Mouse (Mus musculus): ENCODE data around the gene Gm11564. TPM values are rescaled to one million over a fixed set of nuclear protein-coding genes. Genes with fewer than 3 reads are reported as not detected.

Gm11564 gene
- not detected in 2 replicates for polyA plus RNA-seq (2015; fragmentation: Nextera tagmentation; extraction: Ambion mirVana)

GRCm38 (mm10) chr11:99815566-99815965 lies at the start of gene Gm11564:
TSS of gene Gm11564 (minus strand) at chr11:99815666.

GRCm38 (mm10) chr11:99864176-99864575 lies 48.7 kb upstream of the Gm11564 start, which contains the start of gene Gm11559:
TSS of gene Gm11559 (plus strand) at chr11:99864476.

GRCm38 (mm10) chr11:99857617-99858016 lies 42.2 kb upstream of the Gm11564 start, which contains the start of gene Gm11568:
TSS of gene Gm11568 (plus strand) at chr11:99857917.

GRCm38 (mm10) chr11:99851508-99851907 lies 36.0 kb upstream of the Gm11564 start, which contains the start of gene Krtap4-16:
TSS of gene Krtap4-16 (minus strand) at chr11:99851608.

GRCm38 (mm10) chr11:99837966-99838365 lies 22.5 kb upstream of the Gm11564 start, which contains the start of gene 2300003K06Rik:
TSS of gene 2300003K06Rik (minus strand) at chr11:99838066.

GRCm38 (mm10) chr11:99809792-99810191 lies 5.7 kb downstream of the Gm11564 start, which contains the start of gene Krtap4-13:
TSS of gene Krtap4-13 (minus strand) at chr11:99809892.

GRCm38 (mm10) chr11:99804346-99804745 lies 11.1 kb downstream of the Gm11564 start, which contains the start of gene Gm11554:
TSS of gene Gm11554 (minus strand) at chr11:99804446.

GRCm38 (mm10) chr11:99798832-99799231 lies 16.6 kb downstream of the Gm11564 start, which contains the start of gene Gm11569:
TSS of gene Gm11569 (minus strand) at chr11:99798932.

GRCm38 (mm10) chr11:99793367-99793766 lies 22.1 kb downstream of the Gm11564 start, which contains the start of gene Gm11596:
TSS of gene Gm11596 (minus strand) at chr11:99793467.

GRCm38 (mm10) chr11:99784900-99785299 lies 30.6 kb downstream of the Gm11564 start, which contains the start of gene Krtap4-9:
TSS of gene Krtap4-9 (plus strand) at chr11:99785200.

GRCm38 (mm10) chr11:99780604-99781003 lies 34.9 kb downstream of the Gm11564 start, which contains the start of gene Krtap4-8:
TSS of gene Krtap4-8 (minus strand) at chr11:99780704.

GRCm38 (mm10) chr11:99772813-99773212 lies 42.7 kb downstream of the Gm11564 start, which contains the start of gene Gm11595:
TSS of gene Gm11595 (minus strand) at chr11:99772913.

Other genes starting within 250 kb of the Gm11564 start
- not detected in 2 replicates for gene Krtap3-1, start 249.0 kb downstream of the Gm11564 start, polyA plus RNA-seq (2015; fragmentation: Nextera tagmentation; extraction: Ambion mirVana)
- gene Krtap1-5, start 234.7 kb downstream of the Gm11564 start, polyA plus RNA-seq (2015; fragmentation: Nextera tagmentation; extraction: Ambion mirVana), result not detected in 2 replicates
- gene Krtap1-4, start 232.0 kb downstream of the Gm11564 start, polyA plus RNA-seq (2015; fragmentation: Nextera tagmentation; extraction: Ambion mirVana), result not detected in 2 replicates
- not detected in 2 replicates for gene Krtap1-3, start 224.3 kb downstream of the Gm11564 start, polyA plus RNA-seq (2015; fragmentation: Nextera tagmentation; extraction: Ambion mirVana)
- not detected in 2 replicates for gene Krtap9-3, start 217.6 kb downstream of the Gm11564 start, polyA plus RNA-seq (2015; fragmentation: Nextera tagmentation; extraction: Ambion mirVana)
- gene Gm11938, start 212.4 kb downstream of the Gm11564 start, polyA plus RNA-seq (2015; fragmentation: Nextera tagmentation; extraction: Ambion mirVana), result not detected in 2 replicates
- not detected in 2 replicates for gene Gm11937, start 205.5 kb downstream of the Gm11564 start, polyA plus RNA-seq (2015; fragmentation: Nextera tagmentation; extraction: Ambion mirVana)
- gene Krtap2-4, start 200.8 kb downstream of the Gm11564 start, polyA plus RNA-seq (2015; fragmentation: Nextera tagmentation; extraction: Ambion mirVana), result not detected in 2 replicates
- gene Gm11562, start 195.2 kb downstream of the Gm11564 start, polyA plus RNA-seq (2015; fragmentation: Nextera tagmentation; extraction: Ambion mirVana), result not detected in 2 replicates
- not detected in 2 replicates for gene Krtap4-1, start 187.4 kb downstream of the Gm11564 start, polyA plus RNA-seq (2015; fragmentation: Nextera tagmentation; extraction: Ambion mirVana)
- gene Krtap4-2, start 180.6 kb downstream of the Gm11564 start, polyA plus RNA-seq (2015; fragmentation: Nextera tagmentation; extraction: Ambion mirVana), result not detected in 2 replicates
- not detected in 2 replicates for gene Krtap4-7, start 171.6 kb downstream of the Gm11564 start, polyA plus RNA-seq (2015; fragmentation: Nextera tagmentation; extraction: Ambion mirVana)
- not detected in 2 replicates for gene Gm11555, start 165.4 kb downstream of the Gm11564 start, polyA plus RNA-seq (2015; fragmentation: Nextera tagmentation; extraction: Ambion mirVana)
- not detected in 2 replicates for gene Gm11563, start 156.7 kb downstream of the Gm11564 start, polyA plus RNA-seq (2015; fragmentation: Nextera tagmentation; extraction: Ambion mirVana)
- not detected in 2 replicates for gene Krtap4-6, start 149.7 kb downstream of the Gm11564 start, polyA plus RNA-seq (2015; fragmentation: Nextera tagmentation; extraction: Ambion mirVana)
- not detected in 2 replicates for gene Gm14190, start 124.9 kb downstream of the Gm11564 start, polyA plus RNA-seq (2015; fragmentation: Nextera tagmentation; extraction: Ambion mirVana)
- not detected in 2 replicates for gene Gm14180, start 81.4 kb downstream of the Gm11564 start, polyA plus RNA-seq (2015; fragmentation: Nextera tagmentation; extraction: Ambion mirVana)
- gene Gm11595, start 42.8 kb downstream of the Gm11564 start, polyA plus RNA-seq (2015; fragmentation: Nextera tagmentation; extraction: Ambion mirVana), result not detected in 2 replicates
- not detected in 2 replicates for gene Krtap4-8, start 35.0 kb downstream of the Gm11564 start, polyA plus RNA-seq (2015; fragmentation: Nextera tagmentation; extraction: Ambion mirVana)
- gene Krtap4-9, start 30.5 kb downstream of the Gm11564 start, polyA plus RNA-seq (2015; fragmentation: Nextera tagmentation; extraction: Ambion mirVana), result not detected in 2 replicates
- not detected in 2 replicates for gene Gm11596, start 22.2 kb downstream of the Gm11564 start, polyA plus RNA-seq (2015; fragmentation: Nextera tagmentation; extraction: Ambion mirVana)
- not detected in 2 replicates for gene Gm11569, start 16.7 kb downstream of the Gm11564 start, polyA plus RNA-seq (2015; fragmentation: Nextera tagmentation; extraction: Ambion mirVana)
- gene Gm11554, start 11.2 kb downstream of the Gm11564 start, polyA plus RNA-seq (2015; fragmentation: Nextera tagmentation; extraction: Ambion mirVana), result not detected in 2 replicates
- not detected in 2 replicates for gene Krtap4-13, start 5.8 kb downstream of the Gm11564 start, polyA plus RNA-seq (2015; fragmentation: Nextera tagmentation; extraction: Ambion mirVana)
- gene 2300003K06Rik, start 22.4 kb upstream of the Gm11564 start, polyA plus RNA-seq (2015; fragmentation: Nextera tagmentation; extraction: Ambion mirVana), result not detected in 2 replicates
- gene Krtap4-16, start 35.9 kb upstream of the Gm11564 start, polyA plus RNA-seq (2015; fragmentation: Nextera tagmentation; extraction: Ambion mirVana), result not detected in 2 replicates
- gene Gm11568, start 42.3 kb upstream of the Gm11564 start, polyA plus RNA-seq (2015; fragmentation: Nextera tagmentation; extraction: Ambion mirVana), result not detected in 2 replicates
- gene Gm11559, start 48.8 kb upstream of the Gm11564 start, polyA plus RNA-seq (2015; fragmentation: Nextera tagmentation; extraction: Ambion mirVana), result not detected in 2 replicates
- not detected in 2 replicates for gene Krtap9-1, start 57.7 kb upstream of the Gm11564 start, polyA plus RNA-seq (2015; fragmentation: Nextera tagmentation; extraction: Ambion mirVana)
- not detected in 2 replicates for gene Gm11567, start 63.5 kb upstream of the Gm11564 start, polyA plus RNA-seq (2015; fragmentation: Nextera tagmentation; extraction: Ambion mirVana)
- gene Krtap31-1, start 92.3 kb upstream of the Gm11564 start, polyA plus RNA-seq (2015; fragmentation: Nextera tagmentation; extraction: Ambion mirVana), result not detected in 2 replicates
- not detected in 2 replicates for gene Gm11565, start 99.1 kb upstream of the Gm11564 start, polyA plus RNA-seq (2015; fragmentation: Nextera tagmentation; extraction: Ambion mirVana)
- not detected in 2 replicates for gene Krtap31-2, start 120.6 kb upstream of the Gm11564 start, polyA plus RNA-seq (2015; fragmentation: Nextera tagmentation; extraction: Ambion mirVana)
- gene Krtap9-5, start 132.8 kb upstream of the Gm11564 start, polyA plus RNA-seq (2015; fragmentation: Nextera tagmentation; extraction: Ambion mirVana), result not detected in 2 replicates
- gene Krtap29-1, start 163.4 kb upstream of the Gm11564 start, polyA plus RNA-seq (2015; fragmentation: Nextera tagmentation; extraction: Ambion mirVana), result not detected in 2 replicates
- gene Krtap16-1, start 170.9 kb upstream of the Gm11564 start, polyA plus RNA-seq (2015; fragmentation: Nextera tagmentation; extraction: Ambion mirVana), result not detected in 2 replicates
- 0.35 TPM in 1 of 2 replicates, not detected in the other for gene Krtap17-1, start 178.3 kb upstream of the Gm11564 start, polyA plus RNA-seq (2015; fragmentation: Nextera tagmentation; extraction: Ambion mirVana)
- gene Krt33a, start 200.5 kb upstream of the Gm11564 start, polyA plus RNA-seq (2015; fragmentation: Nextera tagmentation; extraction: Ambion mirVana), result not detected in 2 replicates
- gene Krt33b, start 214.2 kb upstream of the Gm11564 start, polyA plus RNA-seq (2015; fragmentation: Nextera tagmentation; extraction: Ambion mirVana), result 1.1 and 1.4 TPM in 2 replicates
- gene Krt34, start 225.9 kb upstream of the Gm11564 start, polyA plus RNA-seq (2015; fragmentation: Nextera tagmentation; extraction: Ambion mirVana), result not detected in 2 replicates
- gene Krt31, start 234.9 kb upstream of the Gm11564 start, polyA plus RNA-seq (2015; fragmentation: Nextera tagmentation; extraction: Ambion mirVana), result 0.22 and 0.33 TPM in 2 replicates